Mouse (Mus musculus): ENCODE measurements at regions not wholly inside any gene's neighbourhood (a gene's known extent, or its start where the extent isn't known, plus 50 kb on each side); places are given as distances from the start of the nearest gene placed in this dataset.

GRCm38 (mm10) chr8:101154923-101155322 lies 1630.5 kb downstream of the Cdh11 start:
- no peak overlapping the region for H3K4me2 ChIP-seq (replicated peaks; ENCODE audit: low read depth, low read length, severe bottlenecking)
- no peak overlapping the region for H3K27ac ChIP-seq (replicated peaks; ENCODE audit: low read depth, low read length)
- H3K9me3 ChIP-seq (ENCODE audit: control insufficient read depth, low read length) = no peaks in the 10 kb centered on the region
- no peak for TF ChIP-seq POLR2A (IDR thresholded peaks at IDR 0.05; ENCODE audit: borderline replicate concordance, extremely low read depth, insufficient read depth, insufficient read length)
- no peak for ATAC-seq (ENCODE audit: low FRiP score, low read depth)
- DNase-seq (ENCODE audit: low spot score) = no peak
- H3K27me3 ChIP-seq (ENCODE audit: control insufficient read depth, insufficient read depth, low read length) = no peaks in the 10 kb centered on the region
- no peaks in the 10 kb centered on the region for H3K4me1 ChIP-seq (ENCODE audit: control insufficient read depth, insufficient read depth, low read length)
- no peak overlapping the region for H3K4me3 ChIP-seq (replicated peaks; ENCODE audit: low read length)
- no peaks in the 10 kb centered on the region for H3K36me3 ChIP-seq (ENCODE audit: control insufficient read depth, insufficient read depth, low read length)
- no peak overlapping the region for H3K9ac ChIP-seq (ENCODE audit: low read depth, low read length, severe bottlenecking)

All from limb, embryonic 14.5 days (tissue).